Mouse (Mus musculus) CH12F3 (cell line): Measurements from ENCODE around the gene Apaf1.

Experiments
- in situ Hi-C: fragments of 300-500 bp; cut with MboI; formaldehyde crosslinking; loops from 2 replicates; pipeline ENCODE4 v1.14.3; 2020; ENCODE audit warnings: low sequenced_read_pairs

Gene Apaf1

GRCm38 (mm10) chr10:90983046-90983445 is 99.5 kb downstream of the Apaf1 start:
- in situ Hi-C loops: no loop called here

- in situ Hi-C loops: no loop called here
Measured at GRCm38 (mm10) chr10:90981811-90982210, 100.8 kb downstream of the Apaf1 start.

- in situ Hi-C loops: no loop called here
Measured at GRCm38 (mm10) chr10:90974491-90974890, 108.1 kb downstream of the Apaf1 start.

- in situ Hi-C loops: no loop called here
Measured at GRCm38 (mm10) chr10:90974084-90974483, 108.5 kb downstream of the Apaf1 start.

GRCm38 (mm10) chr10:90970560-90970959 is 112.0 kb downstream of the Apaf1 start:
- in situ Hi-C loops: no loop called here

GRCm38 (mm10) chr10:90969355-90970174 is 113.0 kb downstream of the Apaf1 start:
- in situ Hi-C loops: no loop called here

GRCm38 (mm10) chr10:90968247-90968646 is 114.3 kb downstream of the Apaf1 start:
- in situ Hi-C loops: no loop called here

GRCm38 (mm10) chr10:90966821-90967220 is 115.7 kb downstream of the Apaf1 start:
- in situ Hi-C loops: no loop called here

GRCm38 (mm10) chr10:90965671-90966315 is 116.8 kb downstream of the Apaf1 start:
- in situ Hi-C loops: no loop called here

- in situ Hi-C loops: no loop called here
Measured at GRCm38 (mm10) chr10:90964511-90964910, 118.1 kb downstream of the Apaf1 start.

- in situ Hi-C loops: no loop called here
Measured at GRCm38 (mm10) chr10:90960374-90960773, 122.2 kb downstream of the Apaf1 start.

- in situ Hi-C loops: no loop called here
Measured at GRCm38 (mm10) chr10:90953821-90954220, 128.7 kb downstream of the Apaf1 start.

- in situ Hi-C loops: no loop called here
Measured at GRCm38 (mm10) chr10:90953103-90953709, 129.4 kb downstream of the Apaf1 start.

GRCm38 (mm10) chr10:90947608-90948373 is 134.8 kb downstream of the Apaf1 start:
- in situ Hi-C loops: no loop called here

- in situ Hi-C loops: no loop called here
Measured at GRCm38 (mm10) chr10:90947043-90947442, 135.5 kb downstream of the Apaf1 start.

GRCm38 (mm10) chr10:90942001-90942700 is 140.4 kb downstream of the Apaf1 start:
- in situ Hi-C loops: no loop called here

- in situ Hi-C loops: no loop called here
Measured at GRCm38 (mm10) chr10:90940521-90941520, 141.7 kb downstream of the Apaf1 start.
